ENCODE assay signal across 8 mouse cellular contexts in the genomic region with DNA sequence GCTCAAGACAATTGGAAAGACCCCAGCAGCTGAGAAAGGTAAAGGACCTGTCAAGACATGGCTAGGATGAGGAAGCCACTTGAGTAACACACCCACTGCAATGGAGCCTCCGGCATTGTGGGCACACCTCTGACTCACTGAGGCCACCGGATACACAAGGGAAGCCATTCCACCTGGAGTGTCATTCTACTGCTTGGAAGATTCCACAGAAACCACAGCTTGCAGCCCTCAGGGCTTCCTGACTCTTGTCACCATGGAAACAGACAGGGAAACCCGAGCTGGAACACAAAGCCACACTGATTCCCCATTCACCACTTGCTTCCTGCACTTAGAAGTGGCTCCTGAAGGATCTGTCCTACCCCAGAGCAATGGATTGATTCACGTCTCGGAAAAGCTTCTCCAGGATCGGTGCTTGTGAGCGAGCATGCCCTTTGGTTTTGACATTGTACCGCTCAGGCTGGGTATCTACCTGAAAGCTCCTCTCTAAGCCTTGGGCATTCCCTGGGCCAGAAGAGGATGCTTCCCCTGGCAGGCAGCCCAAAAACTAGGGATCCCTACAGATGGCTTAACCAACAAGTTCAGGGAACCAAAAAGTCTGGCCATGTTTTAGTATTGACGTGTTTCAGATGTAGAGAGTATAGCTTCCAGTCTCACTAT. TPM values are rescaled to one million over a fixed set of nuclear protein-coding genes. Genes with fewer than 3 reads are reported as not detected.
A peak's percentile ranks its signal among the peaks of the same experiment; 100 is the strongest.
DNase-seq lines count a peak whose midpoint lies in the region; ATAC-seq lines count a peak whose summit lies in the region.

No protein-coding gene starts in this region.

- H3K27me3 ChIP-seq in hindbrain, embryonic 10.5 days (ENCODE audit: insufficient read depth, poor library complexity, severe bottlenecking): no peaks in the 10 kb centered on the region
- H3K27me3 ChIP-seq in midbrain, embryonic 14.5 days (ENCODE audit: control insufficient read depth, insufficient read depth, low read length): no peaks in the 10 kb centered on the region

- H3K36me3 ChIP-seq in hindbrain, embryonic 10.5 days: peaks cover 98% of the 10 kb centered on the region
- peaks cover 95% of the 10 kb centered on the region for H3K36me3 ChIP-seq in midbrain, embryonic 14.5 days (ENCODE audit: control insufficient read depth, insufficient read depth, low read length)

- H3K4me2 ChIP-seq in midbrain, embryonic 14.5 days (ENCODE audit: low read length): no peak overlapping the region

- H3K9me3 ChIP-seq in hindbrain, embryonic 10.5 days: no peaks in the 10 kb centered on the region
- H3K9me3 ChIP-seq in midbrain, embryonic 14.5 days (ENCODE audit: control insufficient read depth, low read length): no peaks in the 10 kb centered on the region

- H3K27ac ChIP-seq in hindbrain, embryonic 10.5 days: no peak overlapping the region
- H3K27ac ChIP-seq in midbrain, embryonic 14.5 days (replicated peaks; ENCODE audit: low read depth, low read length): peak overlapping the region; percentile 50; the same call in 1 of the 2 replicates

- no peak overlapping the region for H3K9ac ChIP-seq in midbrain, embryonic 14.5 days (replicated peaks; ENCODE audit: low read length)

- peak; percentile 56 to 67 for DNase-seq in cerebellum, postnatal 14 days
- no peak for DNase-seq in cerebellum, adult 11 months
- DNase-seq in right cerebral cortex, adult 2 months (ENCODE audit: low spot score in 2 of 2): peak; percentile 55 to 56
- no peak for DNase-seq in right cerebral cortex, postnatal 4 days
- DNase-seq in hindbrain, embryonic 10.5 days (ENCODE audit: low spot score): peak; percentile 26
- DNase-seq in midbrain, embryonic 14.5 days: peak; percentile 73
- DNase-seq in spleen, postnatal 36 days (ENCODE audit: low spot score in 2 of 2): no peak
- no peak for DNase-seq in gastrocnemius, postnatal 4 days (ENCODE audit: low spot score in 2 of 2)

- peaks cover 21% of the 10 kb centered on the region for H3K4me1 ChIP-seq in hindbrain, embryonic 10.5 days (replicated peaks)
- H3K4me1 ChIP-seq in midbrain, embryonic 14.5 days (ENCODE audit: control insufficient read depth, insufficient read depth, low read length): peaks cover 46% of the 10 kb centered on the region

- ATAC-seq in midbrain, embryonic 14.5 days (ENCODE audit: low FRiP score, low TSS enrichment): no peak

- WGBS in hindbrain, embryonic 10.5 days: 61% methylated on average over 9 of the region's 9 CpGs
- 56% methylated on average over 9 of the region's 9 CpGs for WGBS in midbrain, embryonic 14.5 days

- H3K4me3 ChIP-seq in hindbrain, embryonic 10.5 days: no peak overlapping the region
- no peak overlapping the region for H3K4me3 ChIP-seq in midbrain, embryonic 14.5 days (replicated peaks; ENCODE audit: low read depth, low read length)

RNA-seq across cellular contexts. Expression of a gene that starts 15.7 kb away (rescaled TPM):
- 41.6 and 56.9 TPM in 2 replicates for polyA plus RNA-seq in hindbrain, embryonic 10.5 days (2016; fragmentation: Nextera tagmentation; extraction: Ambion mirVana)
- 130 and 167 TPM in 2 replicates for polyA plus RNA-seq in midbrain, embryonic 14.5 days (2014; fragmentation: Nextera tagmentation; extraction: Ambion mirVana)
- 10 to 100 TPM; 38.8 to 43.4 TPM for total RNA-seq in gastrocnemius, postnatal 4 days (2021)

Comparison
In these comparisons a context has a peak if more than half of its experiments do, and no peak if none do; other contexts are left out.
1. DNase-seq: peak in cerebellum, postnatal 14 days (2 of 2), right cerebral cortex, adult 2 months (2 of 2), hindbrain, embryonic 10.5 days (single experiment) and midbrain, embryonic 14.5 days (single experiment); none in cerebellum, adult 11 months (single experiment), right cerebral cortex, postnatal 4 days (single experiment), spleen, postnatal 36 days (0 of 2) and gastrocnemius, postnatal 4 days (0 of 2).